Mouse (Mus musculus) layer of hippocampus, adult 18-20 months (tissue): ENCODE results near the gene Ccdc124. TPM values are rescaled to one million over a fixed set of nuclear protein-coding genes. Genes with fewer than 3 reads are reported as not detected.

Experiments
- DNase-seq, 2 experiments: peaks; one replicate each; pipeline ENCODE4 v3.0.0; 2022; ENCODE audit warnings: low spot score in 2 of 2
- total RNA-seq, 2 experiments: library from RNA; stranded (reverse); gene quantifications; 2 replicates each; pipeline ENCODE4 v1.2.3; 2021

Ccdc124 gene
- total RNA-seq, 2 experiments from 2014 or later = 93.2 to 98.5 TPM

DNA sequence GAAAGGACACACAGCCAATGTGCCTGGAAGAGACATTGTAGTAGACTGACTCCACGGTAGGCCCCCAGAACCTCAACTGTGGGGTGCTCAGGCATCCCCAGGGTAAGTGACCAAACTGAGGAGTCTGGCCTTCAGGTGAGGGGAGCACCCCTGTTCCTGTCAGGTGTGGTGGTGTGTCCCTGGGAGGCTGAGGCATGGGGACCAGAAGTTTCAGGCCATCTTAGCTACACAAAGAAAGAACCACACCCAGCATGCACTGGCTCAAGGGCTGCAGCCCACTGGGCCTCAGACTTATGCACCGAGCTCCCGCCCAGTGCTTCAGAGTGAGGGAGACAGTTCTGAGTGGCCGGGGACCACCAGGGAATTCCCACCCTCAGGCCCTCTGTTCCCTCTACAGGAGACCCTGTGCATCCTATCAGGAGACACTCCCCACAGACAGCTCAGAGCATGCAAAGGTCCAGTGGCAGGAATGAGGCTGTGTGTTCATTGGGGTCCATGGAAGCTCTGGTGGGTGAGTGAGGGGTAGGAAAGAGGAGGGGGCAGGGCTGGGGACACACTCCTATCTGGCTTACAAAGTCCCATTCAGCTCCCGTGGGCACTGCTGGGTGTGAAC is 2.4 kb downstream of the Ccdc124 start:
- no peak for DNase-seq

DNA sequence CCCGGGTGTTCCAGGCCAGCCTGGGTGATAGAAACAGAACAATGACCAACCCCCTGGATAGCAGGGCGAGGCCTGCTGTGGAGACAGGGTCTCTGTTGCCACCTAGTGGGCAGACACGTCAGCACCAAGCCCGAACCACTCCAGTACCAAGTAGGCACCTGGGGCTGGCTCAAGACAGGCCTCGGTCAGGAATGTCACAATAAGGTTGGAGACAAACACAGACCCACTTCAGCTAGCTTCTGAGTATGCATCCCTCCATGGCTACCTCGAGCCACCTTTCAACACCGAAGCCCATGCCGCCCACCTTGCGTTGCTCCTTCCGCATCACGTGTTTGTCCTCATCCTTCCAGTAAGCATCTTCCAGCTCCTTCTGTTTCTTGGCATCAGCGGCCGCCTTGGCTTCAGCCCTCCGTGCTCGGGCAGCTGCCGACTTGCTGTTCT is 4.1 kb downstream of the Ccdc124 start:
- DNase-seq = peak; percentile 61 to 85

DNA sequence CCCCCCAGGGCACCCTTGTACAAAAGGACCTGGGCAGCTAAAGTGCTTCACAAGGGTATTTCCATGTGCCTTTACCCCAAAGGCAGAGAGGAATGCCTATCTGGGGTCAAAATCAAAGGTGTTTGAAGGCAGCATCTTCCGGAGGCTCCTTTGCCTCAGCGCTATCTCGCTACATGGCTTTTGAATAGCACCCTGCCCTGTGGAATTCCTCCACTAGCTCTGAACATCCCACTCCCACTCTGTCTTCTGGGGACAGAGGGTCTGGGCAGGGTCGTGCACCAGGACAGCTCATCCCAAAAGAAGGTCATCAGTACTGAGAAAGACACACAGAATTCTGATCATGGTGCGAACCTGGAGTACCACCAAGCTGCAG is 4.5 kb downstream of the Ccdc124 start:
- no peak for DNase-seq

DNA sequence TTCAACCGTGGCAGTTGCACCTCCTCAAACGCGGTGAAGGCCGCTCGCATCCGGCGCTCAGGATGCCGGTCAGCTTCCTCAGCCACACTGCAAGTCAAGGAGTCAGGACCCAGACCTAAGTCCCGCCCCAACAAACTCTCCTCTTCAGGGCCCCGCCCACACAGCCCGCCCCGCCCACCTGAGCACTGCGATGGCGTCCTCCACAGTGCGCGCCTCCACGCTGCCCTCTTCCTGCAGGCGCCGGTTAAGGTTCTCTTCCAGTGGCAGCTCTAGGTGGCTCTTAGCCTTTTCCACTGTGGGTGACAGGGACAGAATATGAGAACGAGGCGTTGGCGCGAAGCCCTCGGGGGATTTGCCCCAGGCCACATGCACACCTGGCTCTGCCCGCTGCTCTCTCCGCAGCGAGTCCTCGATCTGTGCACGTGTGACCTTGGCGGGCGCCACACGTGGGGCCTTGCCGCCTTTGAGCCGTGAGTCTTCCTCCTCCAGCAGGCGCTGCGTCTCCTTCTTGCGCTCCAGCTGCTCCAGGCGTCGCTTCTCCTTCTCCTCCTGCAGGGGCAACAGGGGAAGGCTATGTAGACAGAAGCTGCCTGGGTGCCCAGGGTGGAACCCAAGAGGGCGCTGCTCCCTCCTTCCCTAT is 5.1 kb downstream of the Ccdc124 start:
- no peak for DNase-seq

DNA sequence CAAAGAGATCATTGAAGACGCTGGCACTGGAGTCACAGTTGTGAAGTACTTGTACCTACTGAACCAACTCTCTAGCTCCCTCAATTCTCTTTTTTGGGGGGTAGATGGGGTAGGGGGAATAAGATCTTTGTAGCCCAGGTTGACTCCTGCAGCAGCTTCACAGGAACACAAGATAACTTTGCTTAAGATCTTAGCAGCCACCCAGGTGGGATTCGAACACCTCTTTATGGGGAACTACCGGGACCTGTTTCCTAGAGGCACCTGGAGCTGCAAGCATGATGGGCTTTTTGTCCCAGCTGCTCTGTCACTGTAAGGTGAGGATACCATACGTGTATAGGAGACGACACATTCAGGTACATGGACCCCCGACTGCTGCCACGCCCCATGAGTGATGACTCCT is 7.2 kb downstream of the Ccdc124 start:
- DNase-seq = no peak

DNA sequence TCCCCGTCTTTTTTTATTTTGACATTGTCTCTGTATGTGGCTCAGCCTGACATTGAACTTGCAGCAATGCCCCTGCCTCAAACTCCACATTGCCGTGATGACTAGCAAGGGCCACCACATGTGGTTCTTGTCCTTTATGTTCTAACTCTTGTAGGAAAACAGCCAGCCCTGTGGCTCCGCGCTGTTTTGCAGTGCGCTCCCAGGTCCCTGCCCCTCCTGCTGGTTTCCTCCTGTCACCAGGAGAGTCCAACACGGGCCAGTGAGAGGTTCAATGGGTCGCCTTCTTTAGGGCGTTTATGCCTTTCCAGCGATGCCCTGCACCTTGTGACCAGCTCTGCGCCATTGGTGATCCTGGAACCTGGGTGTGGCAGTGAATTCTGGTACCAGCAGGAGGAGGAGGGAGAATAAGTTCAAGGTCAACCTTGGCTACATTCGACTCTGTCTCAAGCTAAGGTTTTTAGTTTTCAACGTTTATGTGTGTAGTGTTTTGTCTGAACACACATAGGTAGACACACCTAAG is 7.7 kb downstream of the Ccdc124 start:
- DNase-seq = no peak

DNA sequence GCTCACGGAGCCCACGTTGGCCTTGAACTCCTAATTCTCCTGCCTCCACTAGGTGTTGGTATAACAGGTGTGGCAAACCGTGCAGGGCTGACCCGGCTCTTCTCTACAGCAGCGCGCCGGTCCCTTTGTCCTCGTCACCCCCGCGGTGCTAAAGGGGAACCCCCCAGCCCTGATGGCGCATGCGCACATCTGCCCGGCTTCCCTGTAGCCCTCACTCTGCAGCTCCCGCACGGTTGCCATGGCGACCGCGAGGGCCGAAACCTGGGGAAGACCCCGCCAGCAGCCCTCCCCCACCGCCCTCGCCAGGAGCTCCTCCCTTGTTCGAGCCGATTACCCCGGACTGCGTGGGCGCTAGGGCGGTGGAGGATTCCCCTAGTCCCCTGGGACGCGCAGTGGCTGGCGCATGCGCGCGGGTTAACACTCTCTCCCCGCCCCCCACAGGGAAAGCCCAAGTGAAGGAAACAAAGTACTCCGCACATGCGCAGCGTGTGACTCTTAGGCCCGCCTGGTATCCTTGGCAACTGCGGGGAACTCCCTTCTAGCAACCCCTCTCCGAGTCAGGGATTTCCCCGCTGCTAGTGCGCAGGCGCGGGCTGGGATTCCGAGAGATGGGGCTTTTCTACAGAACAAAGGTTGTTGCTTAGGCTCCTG is 8.3 kb downstream of the Ccdc124 start:
- DNase-seq = peak; percentile 99 to 100

DNA sequence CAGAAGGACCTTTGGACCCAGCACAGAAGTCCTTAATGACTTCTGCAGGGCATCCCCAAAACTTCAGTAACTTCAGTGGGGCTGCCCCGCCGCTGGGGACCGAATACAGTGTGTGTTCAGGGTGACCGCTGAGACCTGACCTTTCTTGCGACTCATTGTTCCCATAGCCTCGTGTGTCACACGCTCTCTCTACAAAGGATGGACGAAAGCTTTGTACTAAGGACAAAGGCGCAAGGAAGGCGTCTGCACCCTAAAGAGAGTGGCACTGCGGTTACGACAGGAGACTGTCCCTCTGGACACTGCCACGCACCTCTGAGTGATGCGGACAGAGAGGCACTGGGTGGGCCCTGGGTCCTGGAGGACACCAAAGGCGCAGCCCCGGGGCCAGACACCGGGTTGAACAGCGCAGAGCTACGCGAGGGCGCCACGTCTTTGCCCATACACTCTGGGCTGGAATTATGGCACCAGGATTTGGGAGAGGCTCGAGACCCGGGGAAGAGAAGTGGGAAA is 9.0 kb downstream of the Ccdc124 start:
- no peak for DNase-seq

DNA sequence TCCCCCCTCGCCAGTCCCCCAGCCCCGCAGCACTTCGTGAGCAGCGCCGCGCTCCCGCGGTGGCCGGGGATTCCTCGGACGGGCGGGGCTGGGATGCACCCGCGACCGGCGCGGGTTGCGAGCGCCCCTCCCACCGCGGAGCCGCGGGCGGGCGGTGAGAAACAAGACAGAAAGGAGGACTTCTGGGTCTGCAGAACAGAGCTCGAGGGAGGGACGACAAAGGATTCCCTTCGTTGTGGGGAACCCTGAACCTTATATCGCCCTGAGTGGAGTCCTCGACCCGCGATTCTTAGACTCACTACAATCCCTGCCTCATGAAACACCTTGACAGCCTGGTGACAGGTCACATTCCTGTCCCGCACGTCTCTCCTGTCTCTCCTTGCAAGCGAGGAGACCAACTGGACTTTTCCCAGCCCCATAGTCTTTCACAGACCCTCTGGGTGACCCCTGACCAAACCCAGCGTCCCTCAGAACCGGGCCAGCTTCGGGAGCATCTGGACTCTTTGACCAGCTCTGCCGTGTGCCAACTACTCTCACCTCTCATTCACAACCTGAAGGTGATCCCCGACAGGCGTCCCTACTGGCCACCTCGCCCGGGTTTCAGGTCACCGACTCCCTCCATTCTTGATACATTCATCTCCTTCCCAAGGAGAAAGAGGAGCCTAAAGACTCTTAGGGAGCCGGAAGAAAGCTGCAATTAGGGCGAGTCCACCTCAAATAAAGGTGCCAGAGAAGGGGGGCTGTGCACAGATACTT is 9.6 kb downstream of the Ccdc124 start:
- no peak for DNase-seq

DNA sequence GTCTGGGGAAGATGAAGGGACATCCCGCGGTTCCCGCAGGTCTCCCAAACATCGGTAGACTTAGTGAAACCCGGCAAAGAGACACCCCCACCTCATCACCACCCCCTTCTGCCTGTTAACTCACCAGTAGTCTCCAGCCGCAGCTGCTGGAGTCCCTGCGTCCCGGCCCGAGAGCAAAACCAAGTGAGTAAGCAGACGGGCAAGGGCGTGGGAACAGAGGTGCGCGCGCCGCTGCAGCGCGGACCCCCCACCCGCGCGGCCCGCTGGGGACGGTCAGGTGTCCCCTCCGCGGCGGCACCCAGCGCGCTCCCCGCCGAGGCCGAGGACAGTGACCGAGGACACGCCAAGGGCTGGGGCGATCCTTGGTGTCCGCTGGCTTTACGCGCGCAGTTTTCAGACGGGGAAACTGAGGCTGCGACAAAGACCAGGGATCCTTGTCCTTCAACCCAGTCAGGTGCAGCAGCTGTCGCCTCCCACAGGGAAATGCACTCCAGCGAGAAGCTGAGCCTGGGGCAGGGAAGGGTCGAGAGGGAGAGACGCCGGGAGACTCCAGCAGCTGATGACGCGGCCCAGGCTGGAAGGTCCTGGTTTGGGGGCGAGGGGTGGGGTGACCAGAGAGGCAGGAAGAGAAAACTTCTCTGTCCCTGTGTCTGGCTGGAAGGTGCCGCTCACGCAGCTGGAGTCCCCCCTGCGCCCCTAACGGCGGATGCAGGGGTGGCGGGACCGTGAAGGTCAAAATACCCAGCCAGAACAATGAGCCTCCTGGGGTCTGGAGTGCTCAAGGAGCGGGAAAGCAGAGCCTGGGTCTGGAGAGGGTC is 10.7 kb downstream of the Ccdc124 start, which contains the start of gene Kcnn1:
Gene Kcnn1 (minus strand): TSS at position 435 of the 818 bp plus-strand sequence.
- no peak for DNase-seq

DNA sequence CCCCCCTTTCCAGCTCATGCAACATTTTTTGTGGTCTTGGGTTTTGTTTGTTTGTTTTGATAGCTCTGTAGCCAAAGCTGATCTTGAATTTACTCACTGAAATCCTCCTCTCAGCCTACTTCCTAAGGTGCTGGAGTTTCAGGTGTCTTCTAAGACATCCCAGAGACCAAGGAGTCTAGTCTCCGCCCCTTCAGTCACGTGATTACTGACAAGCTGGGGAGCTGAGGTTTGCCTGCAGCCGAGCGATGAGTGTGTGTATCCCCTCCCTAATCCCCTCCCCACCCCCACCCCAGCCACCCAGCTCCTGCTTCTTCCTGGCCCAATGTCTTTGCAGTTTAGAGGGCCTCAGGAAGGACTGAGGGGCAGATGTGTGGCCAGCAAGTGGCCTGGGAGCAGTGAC is 16.2 kb downstream of the Ccdc124 start:
- DNase-seq = no peak

DNA sequence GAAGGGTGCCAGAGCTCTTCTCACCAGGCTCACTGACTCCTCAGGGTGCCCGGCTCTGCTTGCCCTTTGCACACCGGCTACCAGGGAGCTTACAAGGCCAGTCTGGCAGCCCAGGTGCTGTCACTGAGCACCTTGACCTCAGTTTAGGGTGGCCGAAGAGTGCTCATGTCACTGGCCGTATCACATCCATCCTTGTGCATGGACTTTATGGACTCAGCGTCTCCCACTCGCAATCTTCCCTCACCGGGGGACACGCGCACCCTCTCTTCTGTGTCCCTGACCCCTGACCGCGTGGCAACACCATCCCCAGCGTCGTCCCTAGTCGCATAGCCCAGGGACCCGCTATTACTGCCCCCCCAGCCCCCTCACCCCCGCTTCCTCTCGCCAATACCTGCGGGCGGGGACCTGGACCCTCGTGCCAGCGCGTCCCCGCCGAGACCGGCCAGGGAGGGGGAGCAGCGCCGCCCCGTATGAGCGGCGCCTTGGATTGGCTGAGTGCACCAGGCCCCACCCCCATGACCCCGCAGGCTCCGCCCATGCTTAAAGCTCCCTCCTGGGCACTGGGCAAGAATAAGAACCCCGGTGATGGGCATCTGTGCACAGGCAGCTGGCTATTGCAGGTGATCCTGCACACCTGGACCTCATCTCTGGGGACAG is 17.1 kb downstream of the Ccdc124 start:
- peak in 1 of 2 experiments; percentile 86 for DNase-seq

DNA sequence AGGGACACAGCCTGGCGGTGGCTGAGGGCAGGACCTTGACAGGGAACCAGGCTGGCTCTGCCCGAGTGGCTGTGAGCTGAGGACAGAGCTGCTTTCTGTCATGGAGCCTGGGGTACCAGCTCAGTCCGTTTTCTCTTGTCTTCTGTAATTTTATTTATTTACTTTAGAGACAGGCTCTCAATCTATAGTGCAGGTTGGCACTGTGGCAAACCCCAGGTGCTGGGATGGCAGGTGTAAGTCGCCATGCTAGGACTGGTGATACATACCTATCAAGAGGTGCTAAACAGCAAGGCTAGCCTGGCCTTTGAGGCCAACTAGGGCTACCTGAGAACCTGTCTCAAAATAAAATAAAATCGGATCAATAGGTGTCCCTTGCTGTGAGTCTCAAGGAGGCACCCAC is 17.7 kb downstream of the Ccdc124 start:
- no peak for DNase-seq

DNA sequence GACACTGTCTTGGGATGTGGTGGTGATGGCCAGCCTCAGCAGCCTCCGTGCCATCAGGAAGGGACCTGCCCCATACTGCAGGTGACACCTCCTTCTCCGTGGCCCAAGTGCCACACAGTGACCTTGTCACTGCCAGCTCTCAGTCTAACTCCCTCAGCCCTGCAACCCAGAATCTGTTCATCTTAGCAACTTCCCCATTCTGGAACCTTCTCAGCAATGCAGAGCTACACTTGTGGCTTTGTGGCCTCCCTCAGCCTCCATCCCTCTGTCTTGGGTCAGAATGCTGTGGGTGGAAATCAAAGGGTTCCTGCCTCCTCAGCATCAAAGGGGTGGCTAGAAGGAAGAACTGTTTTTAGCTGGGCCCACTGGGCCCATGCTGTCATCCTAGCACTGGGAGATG is 19.9 kb downstream of the Ccdc124 start:
- no peak for DNase-seq

DNA sequence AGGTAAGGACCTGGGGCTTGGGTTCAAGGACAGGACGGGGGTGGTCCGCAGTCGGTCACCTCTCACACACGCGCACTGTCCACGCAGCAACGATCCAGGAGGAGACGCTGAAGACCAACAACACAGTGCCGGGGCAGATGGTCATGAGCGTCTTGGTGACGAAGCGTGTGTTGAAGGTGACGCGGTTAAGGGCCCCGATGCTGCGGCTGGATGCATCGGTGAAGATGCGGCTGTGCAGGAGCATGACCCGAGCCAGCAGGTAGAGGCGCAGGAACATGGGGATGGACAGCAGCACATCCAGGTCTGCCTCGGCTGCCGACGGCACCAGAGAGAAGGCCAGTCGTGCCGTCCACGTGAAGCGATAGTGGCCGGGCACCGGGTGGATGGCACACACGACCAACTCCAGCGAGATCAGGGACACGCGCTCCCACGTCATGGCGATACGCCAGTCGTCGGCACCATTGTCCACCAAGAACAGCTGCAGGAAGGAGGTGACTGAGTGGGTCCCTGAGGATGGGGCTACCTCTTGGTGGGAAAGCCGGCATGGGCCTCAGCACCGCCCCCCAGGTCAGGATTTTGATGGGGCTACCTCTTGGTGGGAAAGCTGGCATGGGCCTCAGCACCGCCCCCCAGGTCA is 21.0 kb downstream of the Ccdc124 start:
- DNase-seq = no peak

DNA sequence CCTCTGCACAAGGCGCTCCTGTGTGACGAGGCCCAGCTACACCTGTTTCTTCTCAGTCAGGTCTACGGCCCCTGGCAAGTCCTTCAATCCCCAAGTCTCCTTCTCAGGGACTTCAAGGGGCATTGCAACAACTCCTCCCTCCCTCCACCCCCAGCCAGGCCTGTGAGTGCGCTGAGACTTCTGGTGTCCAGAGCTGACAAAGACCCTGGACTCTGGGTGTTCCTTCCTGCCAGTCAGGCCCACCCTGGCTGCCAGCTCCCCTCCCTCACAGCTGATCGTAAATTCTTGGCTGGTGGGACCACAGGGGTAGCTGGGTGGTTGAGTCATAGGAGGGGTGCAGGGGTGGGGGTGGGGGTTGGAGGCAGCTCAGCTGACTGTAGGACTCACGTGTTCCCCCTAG is 21.9 kb downstream of the Ccdc124 start:
- DNase-seq = no peak

DNA sequence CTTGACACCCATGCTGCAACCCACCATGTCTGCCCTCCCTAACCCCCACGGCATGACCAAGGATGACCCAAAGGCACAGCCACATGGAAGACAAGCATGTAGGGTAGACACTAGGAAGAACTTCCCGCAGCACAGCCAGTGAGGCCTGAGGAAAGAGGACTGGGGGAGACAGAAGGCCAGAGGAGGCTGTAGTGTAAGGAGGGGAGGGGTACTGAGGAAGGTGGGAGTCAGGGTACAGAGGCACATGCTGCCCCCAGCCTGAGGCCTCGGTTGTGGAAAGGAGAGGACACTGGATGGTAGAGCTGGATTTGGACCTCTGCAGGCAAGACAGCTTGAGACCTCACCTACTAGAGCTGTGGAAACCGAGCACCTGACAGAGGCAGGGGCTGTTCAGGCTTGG is 22.8 kb downstream of the Ccdc124 start:
- no peak for DNase-seq

DNA sequence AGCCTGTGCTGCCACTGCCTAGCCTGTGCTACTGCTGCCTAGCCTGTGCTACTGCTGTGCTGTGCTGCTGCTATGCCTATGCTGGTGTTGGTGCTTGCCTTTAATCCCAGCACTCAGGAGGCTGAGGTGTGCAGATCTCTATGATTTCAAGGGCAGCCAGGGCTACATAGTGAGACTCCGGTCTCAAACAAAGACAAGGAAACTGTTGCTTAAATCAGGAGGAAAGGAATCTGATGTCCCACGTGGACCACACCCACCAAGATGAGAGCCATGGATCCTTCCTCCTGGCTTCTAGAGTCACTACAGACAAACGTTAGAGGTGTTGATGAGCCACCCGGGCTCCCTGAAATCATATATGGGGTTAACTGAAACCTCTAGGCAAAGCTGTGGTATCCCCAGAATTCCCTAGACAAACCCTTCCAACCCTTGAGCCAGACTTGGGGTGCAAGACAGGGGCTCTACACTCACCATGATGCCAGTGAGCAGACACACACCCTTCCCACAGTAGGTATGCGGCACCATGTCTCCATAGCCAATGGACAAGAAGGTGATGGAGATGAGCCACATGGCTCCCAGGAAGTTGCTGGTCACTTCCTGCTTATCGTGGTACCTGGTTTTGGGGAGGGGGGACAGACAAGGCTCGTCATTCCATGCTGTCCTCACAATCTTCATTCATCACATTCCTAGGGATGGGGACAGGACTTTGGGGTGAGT is 23.4 kb downstream of the Ccdc124 start:
- DNase-seq = no peak
